Mouse (Mus musculus) MEL (cell line): Measurements from ENCODE around the gene Chd9. TPM values are rescaled to one million over a fixed set of nuclear protein-coding genes. Genes with fewer than 3 reads are reported as not detected.
"Not testable (repeated sequence)": the region's sequence is repeated elsewhere in the genome, so short reads cannot be mapped to it uniquely, and the experiment has no call there.

Experiments
- DNase-seq: peaks from one replicate; pipeline ENCODE4 v3.0.0; 2011; ENCODE audit warnings: low read depth, low spot score
- H3K27ac ChIP-seq: 2 replicates; pipeline ENCODE4 v1.5.1; 2012; ENCODE audit warnings: low read depth, mild to moderate bottlenecking, control low read depth, low read length, moderate library complexity; ENCODE audit not compliant: control insufficient read depth
- H3K27me3 ChIP-seq, 2 experiments: fragments of 150-350 bp in 1 of 2; sonication (generic) in 1 of 2; 2 replicates each; pipeline ENCODE4 v1.6.1; 2012; ENCODE audit warnings: low read length in 2 of 2, mild to moderate bottlenecking in 2 of 2, improper control_type of control experiment in 1 of 2, moderate library complexity in 1 of 2; ENCODE audit not compliant: insufficient read depth in 2 of 2, control insufficient read depth in 1 of 2
- H3K36me3 ChIP-seq, 2 experiments: 2 replicates each; pipeline ENCODE4 v1.6.1; 2012 to 2014; ENCODE audit warnings: low read length in 2 of 2, improper control_type of control experiment in 1 of 2, inconsistent platforms in 1 of 2, mild to moderate bottlenecking in 1 of 2; ENCODE audit not compliant: insufficient read depth in 2 of 2, control insufficient read depth in 1 of 2
- H3K4me1 ChIP-seq, 2 experiments: fragments of 150-350 bp in 1 of 2; sonication (generic) in 1 of 2; 2 replicates each; pipeline ENCODE4 v1.6.1; 2012; ENCODE audit warnings: low read length in 2 of 2, improper control_type of control experiment in 1 of 2, mild to moderate bottlenecking in 1 of 2; ENCODE audit not compliant: insufficient read depth in 2 of 2, control insufficient read depth in 1 of 2
- H3K4me3 ChIP-seq, 2 experiments: fragments of 150-350 bp in 1 of 2; sonication (generic) in 1 of 2; 2 replicates each; pipeline ENCODE4 v1.5.1; 2012; ENCODE audit warnings: low read depth in 2 of 2, low read length in 2 of 2, mild to moderate bottlenecking in 2 of 2, moderate library complexity in 2 of 2, control low read depth in 1 of 2, improper control_type of control experiment in 1 of 2; ENCODE audit not compliant: control insufficient read depth in 1 of 2, insufficient read depth in 1 of 2
- H3K79me2 ChIP-seq: 2 replicates; pipeline ENCODE4 v1.6.1; 2012; ENCODE audit warnings: mild to moderate bottlenecking, low read length, moderate library complexity; ENCODE audit not compliant: control insufficient read depth, poor library complexity, insufficient read depth
- H3K9ac ChIP-seq: 2 replicates; pipeline ENCODE4 v1.6.1; 2012; ENCODE audit warnings: low read depth, mild to moderate bottlenecking, control low read depth, low read length, moderate library complexity; ENCODE audit not compliant: control insufficient read depth, poor library complexity, severe bottlenecking
- H3K9me3 ChIP-seq: fragments of 150-350 bp; sonication (generic); replicated peaks from 2 replicates; pipeline ENCODE4 v1.6.1; 2012; ENCODE audit warnings: mild to moderate bottlenecking, low read length, improper control_type of control experiment, moderate library complexity; ENCODE audit not compliant: insufficient read depth
- BHLHE40 ChIP-seq: IDR thresholded peaks from 2 replicates; pipeline ENCODE4 v1.6.1; 2012; ENCODE audit warnings: low read depth, mild to moderate bottlenecking, inconsistent platforms, low read length, improper control_type of control experiment, borderline replicate concordance
- CHD1 ChIP-seq: IDR thresholded peaks from 2 replicates; pipeline ENCODE4 v1.6.1; 2012; ENCODE audit warnings: low read depth, mild to moderate bottlenecking, inconsistent platforms, low read length, improper control_type of control experiment
- CHD2 ChIP-seq: IDR thresholded peaks from 2 replicates; pipeline ENCODE4 v1.6.1; 2011; ENCODE audit warnings: low read length, improper control_type of control experiment
- E2F4 ChIP-seq: IDR thresholded peaks from 2 replicates; pipeline ENCODE4 v1.6.1; 2011; ENCODE audit warnings: low read depth, low read length, improper control_type of control experiment, borderline replicate concordance
- EP300 ChIP-seq, 2 experiments: IDR thresholded peaks; 2 replicates each; pipeline ENCODE4 v1.6.1; 2011; ENCODE audit warnings: improper control_type of control experiment in 2 of 2, low read length in 2 of 2, low read depth in 1 of 2, mild to moderate bottlenecking in 1 of 2
- GABPA ChIP-seq: IDR thresholded peaks from 2 replicates; pipeline ENCODE4 v1.6.1; 2012; ENCODE audit warnings: low read depth, mild to moderate bottlenecking, inconsistent platforms, low read length, improper control_type of control experiment, moderate library complexity
- GATA1 ChIP-seq: IDR thresholded peaks from 2 replicates; pipeline ENCODE4 v1.6.1; 2011; ENCODE audit warnings: low read depth, low read length, improper control_type of control experiment
- JUND ChIP-seq: IDR thresholded peaks from 2 replicates; pipeline ENCODE4 v1.6.1; 2011; ENCODE audit warnings: low read depth, mild to moderate bottlenecking, improper control_type of control experiment, low read length
- MAFK ChIP-seq: IDR thresholded peaks from 2 replicates; pipeline ENCODE4 v1.6.1; 2011; ENCODE audit warnings: low read depth, mild to moderate bottlenecking, low read length, improper control_type of control experiment, borderline replicate concordance
- MYC ChIP-seq: IDR thresholded peaks from 2 replicates; pipeline ENCODE4 v1.6.1; 2011; ENCODE audit warnings: low read depth, mild to moderate bottlenecking, low read length, improper control_type of control experiment, moderate library complexity
- POLR2AphosphoS5 ChIP-seq: IDR thresholded peaks from 2 replicates; pipeline ENCODE4 v1.6.1; 2012; ENCODE audit warnings: low read depth, borderline replicate concordance, mild to moderate bottlenecking, inconsistent platforms, low read length, moderate library complexity, mixed read lengths
- RAD21 ChIP-seq: IDR thresholded peaks from 2 replicates; pipeline ENCODE4 v1.6.1; 2011; ENCODE audit warnings: mild to moderate bottlenecking, low read depth, low read length, improper control_type of control experiment
- RCOR1 ChIP-seq: IDR thresholded peaks from 2 replicates; pipeline ENCODE4 v1.6.1; 2012; ENCODE audit warnings: low read depth, mild to moderate bottlenecking, inconsistent platforms, low read length, improper control_type of control experiment
- SIN3A ChIP-seq: IDR thresholded peaks from 2 replicates; pipeline ENCODE4 v1.6.1; 2012; ENCODE audit warnings: low read length, improper control_type of control experiment, inconsistent platforms
- TAL1 ChIP-seq: IDR thresholded peaks from 2 replicates; pipeline ENCODE4 v1.6.1; 2012; ENCODE audit warnings: mild to moderate bottlenecking, inconsistent platforms, low read length, moderate library complexity, mixed read lengths
- TBP ChIP-seq: IDR thresholded peaks from 2 replicates; pipeline ENCODE4 v1.8.0; 2011; ENCODE audit warnings: low read depth, low read length, improper control_type of control experiment
- TCF12 ChIP-seq: IDR thresholded peaks from 2 replicates; pipeline ENCODE4 v1.6.1; 2014; ENCODE audit warnings: low read depth, mild to moderate bottlenecking, inconsistent platforms, low read length, improper control_type of control experiment, moderate library complexity
- UBTF ChIP-seq: IDR thresholded peaks from 2 replicates; pipeline ENCODE4 v1.6.1; 2012; ENCODE audit warnings: low read depth, mild to moderate bottlenecking, inconsistent platforms, low read length, improper control_type of control experiment, moderate library complexity, borderline replicate concordance; ENCODE audit not compliant: insufficient read depth
- USF2 ChIP-seq, 2 experiments: IDR thresholded peaks; 2 replicates each; pipeline ENCODE4 v1.6.1; 2011 to 2012; ENCODE audit warnings: improper control_type of control experiment in 2 of 2, low read length in 2 of 2, borderline replicate concordance in 1 of 2, inconsistent platforms in 1 of 2, low read depth in 1 of 2, mild to moderate bottlenecking in 1 of 2; ENCODE audit not compliant: insufficient read depth in 1 of 2
- ZKSCAN1 ChIP-seq: IDR thresholded peaks from 2 replicates; pipeline ENCODE4 v1.6.1; 2012; ENCODE audit warnings: low read depth, mild to moderate bottlenecking, inconsistent platforms, low read length, improper control_type of control experiment, moderate library complexity
- ZNF384 ChIP-seq: IDR thresholded peaks from 2 replicates; pipeline ENCODE4 v1.6.1; 2012; ENCODE audit warnings: low read depth, mild to moderate bottlenecking, inconsistent platforms, low read length, improper control_type of control experiment
- polyA plus RNA-seq, 2 experiments: library from polyadenylated mRNA; stranded (reverse) in 1 of 2; unstranded in 1 of 2; fragments of >175 nt in 1 of 2; fragments of >200 nt in 1 of 2; gene quantifications; 2 replicates each; pipeline versions ENCODE4 v1.2.1 to v1.2.4; 2012; ENCODE audit warnings: low replicate concordance in 2 of 2, low read depth in 1 of 2; ENCODE audit not compliant: insufficient read length in 2 of 2, insufficient read depth in 1 of 2, missing spikeins in 1 of 2
- total RNA-seq: library from RNA; depleted of rRNA; stranded (reverse); fragments of 300-350 nt; gene quantifications from 2 replicates; pipeline ENCODE4 v1.2.3, GENCODE M21; 2012

Gene Chd9
- total and polyA plus RNA-seq, 3 experiments: 5.9 to 87.4 (median 40.3) TPM

- Histone ChIP-seq H3K27ac (no peak overlapping the region), H3K4me3 (no peak overlapping the region), H3K4me1 (no peaks in the 10 kb centered on the region; a peak in 2 of 4 replicates), H3K9ac (no peak overlapping the region), H3K9me3 (no peaks in the 10 kb centered on the region), H3K36me3 (peaks cover 0 to 4% of the 10 kb centered on the region in 2 experiments; a peak in 2 of 4 replicates), H3K79me2 (no peaks in the 10 kb centered on the region), H3K27me3 (no peaks in the 10 kb centered on the region)
- TF ChIP-seq POLR2AphosphoS5 (no peak), MYC (no peak), MAFK (no peak), JUND (no peak), USF2 (IDR thresholded peaks at IDR 0.05; ENCODE audit: borderline replicate concordance in 1 of 2, insufficient read depth in 1 of 2, low read depth in 1 of 2, low read length in 2 of 2) (no peak), BHLHE40 (no peak), ZNF384 (no peak), TCF12 (no peak), GABPA (no peak), TAL1 (no peak)
- no peak for DNase-seq
Measured at GRCm38 (mm10) chr8:90928412-90928811, 100.3 kb downstream of the Chd9 start.

- not testable (repeated sequence) for H3K4me1 ChIP-seq, H3K9ac ChIP-seq, H3K27ac ChIP-seq, H3K4me3 ChIP-seq, H3K27me3 ChIP-seq, DNase-seq, H3K36me3 ChIP-seq, H3K79me2 ChIP-seq, H3K9me3 ChIP-seq
Measured at GRCm38 (mm10) chr8:90930125-90930524, 102.0 kb downstream of the Chd9 start.

DNA sequence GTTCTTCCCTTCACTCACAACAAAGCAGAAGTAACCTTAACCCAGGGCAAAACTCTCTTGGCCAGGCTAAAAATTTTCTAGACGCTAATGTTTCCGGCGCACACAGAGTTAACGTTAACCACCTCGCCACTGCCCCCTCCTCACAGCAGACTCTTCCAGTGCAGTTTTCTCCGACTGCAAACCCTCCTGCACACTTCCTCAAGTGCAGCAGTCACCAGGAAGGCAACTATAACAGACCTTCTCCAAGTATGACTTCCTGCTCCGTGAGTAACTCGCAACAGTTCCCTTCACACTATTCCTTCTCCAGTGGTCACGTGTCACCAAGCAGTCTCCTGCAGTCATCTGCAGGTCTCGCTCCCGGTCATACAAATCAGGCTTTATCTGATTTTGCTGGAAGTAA lies 104.8 kb downstream of the Chd9 start:
- H3K27ac ChIP-seq: no peak overlapping the region
- no peaks in the 10 kb centered on the region; a peak in 1 of 4 replicates for H3K4me1 ChIP-seq
- peaks cover 0 to 3% of the 10 kb centered on the region in 2 experiments; a peak in 3 of 4 replicates for H3K36me3 ChIP-seq

More for the DNA sequence above, 104.8 kb downstream of the Chd9 start:
- no peak overlapping the region for H3K9ac ChIP-seq
- H3K4me3 ChIP-seq: no peak overlapping the region
- DNase-seq: no peak
- TF ChIP-seq GATA1: no peak
- no peak for TF ChIP-seq TBP
- TF ChIP-seq ZNF384: no peak
- no peak for TF ChIP-seq RAD21
- no peak for TF ChIP-seq MAFK
- TF ChIP-seq UBTF: no peak
- TF ChIP-seq JUND: no peak
- no peak for TF ChIP-seq SIN3A
- TF ChIP-seq E2F4: no peak
- no peak for TF ChIP-seq GABPA
- no peak for TF ChIP-seq BHLHE40
- TF ChIP-seq RCOR1: no peak
- no peak for TF ChIP-seq EP300 (IDR thresholded peaks at IDR 0.05; ENCODE audit: low read depth in 1 of 2, low read length in 2 of 2)
- no peak for TF ChIP-seq CHD2
- no peak for TF ChIP-seq ZKSCAN1
- no peak for TF ChIP-seq TAL1
- no peak for TF ChIP-seq CHD1
- no peak for TF ChIP-seq USF2 (IDR thresholded peaks at IDR 0.05; ENCODE audit: borderline replicate concordance in 1 of 2, insufficient read depth in 1 of 2, low read depth in 1 of 2, low read length in 2 of 2)
- TF ChIP-seq, all 39 proteins: peak for 0
- H3K79me2 ChIP-seq: no peaks in the 10 kb centered on the region
- no peaks in the 10 kb centered on the region for H3K9me3 ChIP-seq
- no peaks in the 10 kb centered on the region for H3K27me3 ChIP-seq
